Mouse (Mus musculus) embryonic stem cell, embryonic (primary cell): ENCODE results near the gene Lypd5.

Source experiments
- CTCF ChIA-PET, 4 experiments: fragments of 300-600 bp in 2 of 4; fragments of 350-600 bp in 2 of 4; sonication (Branson Sonifier 250); formaldehyde crosslinking; loops; one replicate each; lab custom pipeline; 2022; ENCODE audit warnings: inconsistent platforms in 2 of 4; lab: Charles Lee
- POLR2A ChIA-PET, 4 experiments: fragments of 300-600 bp in 2 of 4; fragments of 350-600 bp in 2 of 4; sonication (Branson Sonifier 250); formaldehyde crosslinking; loops; one replicate each; lab custom pipeline; 2022; ENCODE audit warnings: antibody characterized with exemption in 4 of 4, inconsistent platforms in 1 of 4; lab: Charles Lee

Gene Lypd5

GRCm38 (mm10) chr7:24389516-24390187 lies 40.7 kb downstream of the Lypd5 start:
- POLR2A ChIA-PET, result interaction anchor here in 2 of 4 experiments (0.7 to 1.5 kb wide), 4 partner anchors 10 to 63 kb away, joined by 3 to 8 read pairs (median 5); partner anchors contain the start of gene Smg9 (in 2 of the 2)
- CTCF ChIA-PET, result interaction anchor here (0.6 to 1.3 kb wide), 6 partner anchors 10 to 202 kb away, joined by 3 to 4 read pairs (median 3); partner anchors contain the start of gene Smg9 (in 1 of the 4)

- CTCF ChIA-PET, result interaction anchor here in 3 of 4 experiments (0.6 to 1.3 kb wide), 4 partner anchors 12 to 203 kb away, joined by 3 to 4 read pairs (median 3); no protein-coding TSS in a partner anchor
- POLR2A ChIA-PET, result interaction anchor here in 2 of 4 experiments (0.6 to 1.5 kb wide), 3 partner anchors 9 to 13 kb away, joined by 4 to 8 read pairs (median 7); partner anchors contain the start of gene Smg9 (in 2 of the 2)
These were observed 41.5 kb downstream of the Lypd5 start for GRCm38 (mm10) chr7:24390512-24390911.

GRCm38 (mm10) chr7:24391077-24391476 lies 42.1 kb downstream of the Lypd5 start:
- POLR2A ChIA-PET, result interaction anchor here in 1 of 4 experiments (1.5 kb wide), 1 partner anchor 9 kb away, joined by 7 read pairs; the partner anchor contains the start of gene Smg9

GRCm38 (mm10) chr7:24391687-24392086 lies 42.7 kb downstream of the Lypd5 start:
- ChIA-PET CTCF (interaction anchor here in 1 of 4 experiments (0.6 kb wide), 1 partner anchor 14 kb away, joined by 3 read pairs; no protein-coding TSS in a partner anchor), POLR2A (no interaction called here)

More at GRCm38 (mm10) chr7:24391077-24391476, 42.1 kb downstream of the Lypd5 start:
- CTCF ChIA-PET, result interaction anchor here in 1 of 4 experiments (0.6 to 1.3 kb wide), 2 partner anchors 27 to 55 kb away, joined by 3 to 4 read pairs; no protein-coding TSS in a partner anchor

GRCm38 (mm10) chr7:24394054-24394453 lies 45.1 kb downstream of the Lypd5 start:
- POLR2A ChIA-PET, result interaction anchor here in 2 of 4 experiments (0.7 to 1.2 kb wide), 3 partner anchors 20 to 113 kb away, joined by 3 to 5 read pairs (median 4); no protein-coding TSS in a partner anchor
- CTCF ChIA-PET, result interaction anchor here in 3 of 4 experiments (0.5 to 2.4 kb wide), 5 partner anchors 9 to 58 kb away, joined by 3 to 14 read pairs (median 3); no protein-coding TSS in a partner anchor

- CTCF ChIA-PET, result interaction anchor here in 2 of 4 experiments (1.2 to 2.4 kb wide), 3 partner anchors 10 to 58 kb away, joined by 3 to 14 read pairs (median 3); no protein-coding TSS in a partner anchor
These were observed 45.6 kb downstream of the Lypd5 start for GRCm38 (mm10) chr7:24394475-24395161.

GRCm38 (mm10) chr7:24396832-24397231 lies 47.8 kb downstream of the Lypd5 start:
- ChIA-PET CTCF (interaction anchor here in 1 of 4 experiments (0.5 kb wide), 1 partner anchor 42 kb away, joined by 3 read pairs; no protein-coding TSS in a partner anchor), POLR2A (interaction anchor here in 1 of 4 experiments (1.0 kb wide), 1 partner anchor 13 kb away, joined by 5 read pairs; no protein-coding TSS in a partner anchor)

More at GRCm38 (mm10) chr7:24394475-24395161, 45.6 kb downstream of the Lypd5 start:
- POLR2A ChIA-PET, result interaction anchor here in 2 of 4 experiments (0.6 to 1.2 kb wide), 4 partner anchors 16 to 113 kb away, joined by 3 to 5 read pairs (median 4); no protein-coding TSS in a partner anchor

GRCm38 (mm10) chr7:24398364-24398913 lies 49.4 kb downstream of the Lypd5 start:
- POLR2A ChIA-PET, result interaction anchor here in 2 of 4 experiments (0.7 to 3.5 kb wide), 27 partner anchors 9 to 317 kb away, joined by 3 to 41 read pairs (median 6); partner anchors contain the start of genes Irgq (in 1 of the 2), Pinlyp (in 1 of the 2), Xrcc1 (in 1 of the 2) and Zfp180 (in 1 of the 2)
- CTCF ChIA-PET, result interaction anchor here (0.6 to 2.9 kb wide), 12 partner anchors 8 to 261 kb away, joined by 3 to 11 read pairs (median 4); no protein-coding TSS in a partner anchor

GRCm38 (mm10) chr7:24399256-24400081 lies 50.5 kb downstream of the Lypd5 start, which contains the start of gene Smg9:
Smg9 (plus strand) TSS chr7:24399619.
- POLR2A ChIA-PET, result interaction anchor here (0.6 to 3.5 kb wide), 92 partner anchors 8 to 1493 kb away, joined by 3 to 41 read pairs (median 5); partner anchors contain the start of genes Rabac1 (in 2 of the 4), Zfp180 (in 2 of the 4), Zfp235 (in 2 of the 4) and Zfp428 (in 2 of the 4)
- CTCF ChIA-PET, result interaction anchor here (0.5 to 2.9 kb wide), 28 partner anchors 7 to 1258 kb away, joined by 3 to 11 read pairs (median 3); partner anchors contain the start of gene Cadm4 (in 1 of the 4)

GRCm38 (mm10) chr7:24400082-24400452 lies 51.1 kb downstream of the Lypd5 start:
- ChIA-PET POLR2A (interaction anchor here (0.6 to 3.5 kb wide), 71 partner anchors 8 to 881 kb away, joined by 3 to 41 read pairs (median 5); partner anchors contain the start of genes Rabac1 (in 2 of the 4), Zfp428 (in 2 of the 4), Ethe1 (in 1 of the 4) and Irgc1 (in 1 of the 4)), CTCF (interaction anchor here in 3 of 4 experiments (0.5 to 2.9 kb wide), 21 partner anchors 10 to 201 kb away, joined by 3 to 11 read pairs (median 4); partner anchors contain the start of gene Cadm4 (in 1 of the 3))

- ChIA-PET POLR2A (interaction anchor here (0.7 to 3.5 kb wide), 42 partner anchors 8 to 881 kb away, joined by 3 to 41 read pairs (median 5); partner anchors contain the start of genes Rabac1 (in 2 of the 4), Zfp428 (in 2 of the 4), Irgc1 (in 1 of the 4) and Irgq (in 1 of the 4)), CTCF (interaction anchor here in 2 of 4 experiments (0.8 to 2.9 kb wide), 8 partner anchors 12 to 200 kb away, joined by 3 to 11 read pairs (median 6); no protein-coding TSS in a partner anchor)
These were observed 51.5 kb downstream of the Lypd5 start for GRCm38 (mm10) chr7:24400489-24400888.

- ChIA-PET POLR2A (interaction anchor here in 3 of 4 experiments (0.6 to 1.7 kb wide), 8 partner anchors 8 to 103 kb away, joined by 3 to 5 read pairs (median 3); no protein-coding TSS in a partner anchor), CTCF (interaction anchor here in 3 of 4 experiments (0.5 to 1.6 kb wide), 14 partner anchors 13 to 79 kb away, joined by 3 to 5 read pairs (median 4); partner anchors contain the start of gene Cadm4 (in 1 of the 3))
These were observed 53.9 kb downstream of the Lypd5 start for GRCm38 (mm10) chr7:24402851-24403250.
